Mouse (Mus musculus): ENCODE results near the gene Fam117a. TPM values are rescaled to one million over a fixed set of nuclear protein-coding genes. Genes with fewer than 3 reads are reported as not detected.

The Fam117a gene
- polyA plus RNA-seq, 1 experiment from 2014 or later, result 19.2 TPM

- Histone ChIP-seq H3K4me3 (replicated peaks) (no peak overlapping the region), H3K4me2 (no peak overlapping the region), H3K36me3 (peaks cover 45% of the 10 kb centered on the region), H3K9ac (replicated peaks) (no peak overlapping the region), H3K9me3 (no peaks in the 10 kb centered on the region), H3K4me1 (replicated peaks) (no peaks in the 10 kb centered on the region; the same call in 1 of the 2 replicates), H3K27ac (peak overlapping the region; percentile 68; the same call in 1 of the 2 replicates), H3K27me3 (no peaks in the 10 kb centered on the region)
- WGBS, result 62% methylated on average over 11 of the region's 11 CpGs
- ATAC-seq (ENCODE audit: insufficient number of reproducible peaks, insufficient read depth, low FRiP score, low TSS enrichment, low read depth), result no peak
These were observed 56.1 kb downstream of the Fam117a start for GRCm38 (mm10) chr11:95392708-95393499.

GRCm38 (mm10) chr11:95393500-95393816 lies 56.6 kb downstream of the Fam117a start:
- Histone ChIP-seq H3K9me3 (no peaks in the 10 kb centered on the region), H3K36me3 (peaks cover 39% of the 10 kb centered on the region), H3K4me1 (replicated peaks) (no peaks in the 10 kb centered on the region; the same call in 1 of the 2 replicates), H3K9ac (replicated peaks) (no peak overlapping the region), H3K4me3 (replicated peaks) (no peak overlapping the region), H3K4me2 (no peak overlapping the region), H3K27ac (peak overlapping the region; percentile 68; the same call in 1 of the 2 replicates), H3K27me3 (no peaks in the 10 kb centered on the region)
- WGBS, result 12% methylated on average over 5 of the region's 5 CpGs
- no peak for ATAC-seq (ENCODE audit: insufficient number of reproducible peaks, insufficient read depth, low FRiP score, low TSS enrichment, low read depth)

- Histone ChIP-seq H3K27me3 (no peaks in the 10 kb centered on the region), H3K4me3 (replicated peaks) (no peak overlapping the region), H3K4me1 (replicated peaks) (no peaks in the 10 kb centered on the region; the same call in 1 of the 2 replicates), H3K9me3 (no peaks in the 10 kb centered on the region), H3K27ac (no peak overlapping the region), H3K36me3 (peaks cover 33% of the 10 kb centered on the region), H3K4me2 (no peak overlapping the region), H3K9ac (replicated peaks) (no peak overlapping the region)
- ATAC-seq (ENCODE audit: insufficient number of reproducible peaks, insufficient read depth, low FRiP score, low TSS enrichment, low read depth), result no peak
- WGBS, result 27% methylated on average over 5 of the region's 5 CpGs
These were observed 57.3 kb downstream of the Fam117a start for GRCm38 (mm10) chr11:95394112-95394511.

GRCm38 (mm10) chr11:95396548-95396947 lies 59.7 kb downstream of the Fam117a start:
- no peak overlapping the region for H3K27ac ChIP-seq
- WGBS, result 47% methylated on average over 1 of the region's 1 CpGs
- H3K27me3 ChIP-seq, result no peaks in the 10 kb centered on the region
- H3K9me3 ChIP-seq, result no peaks in the 10 kb centered on the region
- peaks cover 9% of the 10 kb centered on the region for H3K36me3 ChIP-seq
- H3K4me3 ChIP-seq (replicated peaks), result no peak overlapping the region
- H3K4me2 ChIP-seq, result no peak overlapping the region
- H3K4me1 ChIP-seq (replicated peaks), result no peaks in the 10 kb centered on the region; the same call in 1 of the 2 replicates
- no peak overlapping the region; the same call in 1 of the 2 replicates for H3K9ac ChIP-seq (replicated peaks)
- no peak for ATAC-seq (ENCODE audit: insufficient number of reproducible peaks, insufficient read depth, low FRiP score, low TSS enrichment, low read depth)

- Histone ChIP-seq H3K4me3 (replicated peaks) (no peak overlapping the region), H3K4me2 (no peak overlapping the region), H3K36me3 (0 out of 2 replicates have a peak, but pooled peaks cover 2% of the 10 kb centered on the region), H3K9ac (replicated peaks) (no peak overlapping the region), H3K27me3 (no peaks in the 10 kb centered on the region), H3K4me1 (replicated peaks) (no peaks in the 10 kb centered on the region; the same call in 1 of the 2 replicates), H3K27ac (no peak overlapping the region), H3K9me3 (no peaks in the 10 kb centered on the region)
- ATAC-seq (ENCODE audit: insufficient number of reproducible peaks, insufficient read depth, low FRiP score, low TSS enrichment, low read depth), result no peak
- WGBS, result 62% methylated on average over 14 of the region's 14 CpGs
These were observed 61.3 kb downstream of the Fam117a start for GRCm38 (mm10) chr11:95397843-95398835.

- H3K4me2 ChIP-seq, result no peak overlapping the region
- no peaks in the 10 kb centered on the region for H3K36me3 ChIP-seq
- H3K4me1 ChIP-seq (replicated peaks), result 0 out of 2 replicates have a peak, but pooled peaks cover 3% of the 10 kb centered on the region
- no peaks in the 10 kb centered on the region for H3K9me3 ChIP-seq
- no peak for ATAC-seq (ENCODE audit: insufficient number of reproducible peaks, insufficient read depth, low FRiP score, low TSS enrichment, low read depth)
- H3K9ac ChIP-seq (replicated peaks), result no peak overlapping the region
- no peak overlapping the region for H3K27ac ChIP-seq
- H3K27me3 ChIP-seq, result no peaks in the 10 kb centered on the region
- WGBS, result 80% methylated on average over 13 of the region's 13 CpGs
- no peak overlapping the region for H3K4me3 ChIP-seq (replicated peaks)
These were observed 62.8 kb downstream of the Fam117a start for GRCm38 (mm10) chr11:95399520-95400020.

- H3K36me3 ChIP-seq, result no peaks in the 10 kb centered on the region
- H3K4me1 ChIP-seq (replicated peaks), result 0 out of 2 replicates have a peak, but pooled peaks cover 3% of the 10 kb centered on the region
- no peak overlapping the region for H3K27ac ChIP-seq
- no peak for ATAC-seq (ENCODE audit: insufficient number of reproducible peaks, insufficient read depth, low FRiP score, low TSS enrichment, low read depth)
- no peaks in the 10 kb centered on the region for H3K27me3 ChIP-seq
- WGBS, result 86% methylated on average over 5 of the region's 5 CpGs
- no peak overlapping the region for H3K4me2 ChIP-seq
- no peaks in the 10 kb centered on the region for H3K9me3 ChIP-seq
- H3K9ac ChIP-seq (replicated peaks), result no peak overlapping the region
- H3K4me3 ChIP-seq (replicated peaks), result no peak overlapping the region
These were observed 64.8 kb downstream of the Fam117a start for GRCm38 (mm10) chr11:95401568-95401967.

- ATAC-seq (ENCODE audit: insufficient number of reproducible peaks, insufficient read depth, low FRiP score, low TSS enrichment, low read depth), result no peak
- Histone ChIP-seq H3K4me2 (no peak overlapping the region), H3K27me3 (no peaks in the 10 kb centered on the region), H3K36me3 (no peaks in the 10 kb centered on the region), H3K27ac (no peak overlapping the region), H3K4me1 (replicated peaks) (0 out of 2 replicates have a peak, but pooled peaks cover 3% of the 10 kb centered on the region), H3K4me3 (replicated peaks) (no peak overlapping the region), H3K9ac (replicated peaks) (no peak overlapping the region; the same call in 1 of the 2 replicates), H3K9me3 (no peaks in the 10 kb centered on the region)
- WGBS, result 10% methylated on average over 5 of the region's 5 CpGs
These were observed 65.4 kb downstream of the Fam117a start for GRCm38 (mm10) chr11:95402196-95402595.

- Histone ChIP-seq H3K4me1 (replicated peaks) (0 out of 2 replicates have a peak, but pooled peaks cover 3% of the 10 kb centered on the region), H3K4me2 (no peak overlapping the region), H3K4me3 (replicated peaks) (no peak overlapping the region), H3K27me3 (no peaks in the 10 kb centered on the region), H3K27ac (no peak overlapping the region), H3K36me3 (no peaks in the 10 kb centered on the region), H3K9me3 (no peaks in the 10 kb centered on the region), H3K9ac (replicated peaks) (no peak overlapping the region)
- 33% methylated on average over 8 of the region's 8 CpGs for WGBS
- ATAC-seq (ENCODE audit: insufficient number of reproducible peaks, insufficient read depth, low FRiP score, low TSS enrichment, low read depth), result no peak
These were observed 65.9 kb downstream of the Fam117a start for GRCm38 (mm10) chr11:95402658-95403101.

- Histone ChIP-seq H3K36me3 (no peaks in the 10 kb centered on the region), H3K27me3 (no peaks in the 10 kb centered on the region), H3K4me1 (replicated peaks) (0 out of 2 replicates have a peak, but pooled peaks cover 3% of the 10 kb centered on the region), H3K27ac (no peak overlapping the region), H3K9ac (replicated peaks) (no peak overlapping the region), H3K4me2 (no peak overlapping the region), H3K9me3 (no peaks in the 10 kb centered on the region), H3K4me3 (replicated peaks) (no peak overlapping the region)
- no peak for ATAC-seq (ENCODE audit: insufficient number of reproducible peaks, insufficient read depth, low FRiP score, low TSS enrichment, low read depth)
- whole genome bisulfite sequencing, result 73% methylated on average over 16 of the region's 16 CpGs
These were observed 66.8 kb downstream of the Fam117a start for GRCm38 (mm10) chr11:95403382-95404340.
